Mouse (Mus musculus) forebrain, embryonic 13.5 days (tissue): ENCODE results near the gene Eml3. TPM values are rescaled to one million over a fixed set of nuclear protein-coding genes. Genes with fewer than 3 reads are reported as not detected.

Experiments
- ATAC-seq: fragments of 200-750 bp; cut with Nextera tagmentation; 2 replicates; pipeline ENCODE4 v1.8.0; 2017
- H3K27ac ChIP-seq: fragments of 300-500 bp; sonication (generic); 2 replicates; pipeline ENCODE4 v1.5.1; 2015; ENCODE audit warnings: inconsistent platforms, mild to moderate bottlenecking, moderate library complexity
- H3K27me3 ChIP-seq: fragments of 300-500 bp; sonication (generic); 2 replicates; pipeline ENCODE4 v1.6.1; 2015; ENCODE audit warnings: mild to moderate bottlenecking, inconsistent platforms
- H3K36me3 ChIP-seq: fragments of 300-500 bp; sonication (generic); 2 replicates; pipeline ENCODE4 v1.6.1; 2015; ENCODE audit warnings: mild to moderate bottlenecking, inconsistent platforms; ENCODE audit not compliant: poor library complexity, severe bottlenecking
- H3K4me1 ChIP-seq: fragments of 300-500 bp; sonication (generic); 2 replicates; pipeline ENCODE4 v1.6.1; 2015; ENCODE audit warnings: inconsistent platforms
- H3K4me2 ChIP-seq: fragments of 300-500 bp; sonication (generic); 2 replicates; pipeline ENCODE4 v1.6.1; 2015; ENCODE audit warnings: inconsistent platforms, mild to moderate bottlenecking, moderate library complexity
- H3K4me3 ChIP-seq: fragments of 300-500 bp; sonication (generic); 2 replicates; pipeline ENCODE4 v1.5.1; 2015; ENCODE audit warnings: mild to moderate bottlenecking, inconsistent platforms
- H3K9ac ChIP-seq: fragments of 300-500 bp; sonication (generic); 2 replicates; pipeline ENCODE4 v1.6.1; 2015; ENCODE audit warnings: mild to moderate bottlenecking, inconsistent platforms
- H3K9me3 ChIP-seq: fragments of 300-500 bp; sonication (generic); replicated peaks from 2 replicates; pipeline ENCODE4 v1.6.1; 2016; ENCODE audit warnings: inconsistent platforms
- WGBS: fragments of 180-500 bp; shearing (Covaris S2); methylation state at CpG from one replicate; pipeline ENCODE4 v1.1.7; 2015; 5-methylcytosine and 5-hydroxymethylcytosine counted together
- polyA plus RNA-seq: library from polyadenylated mRNA; unstranded; fragments of >200 nt; fragmentation: Nextera tagmentation; extraction: Ambion mirVana; gene quantifications from 2 replicates; pipeline ENCODE4 v1.2.1, GENCODE M21; 2015

Eml3 gene
- 8.9 and 9.6 TPM in 2 replicates for polyA plus RNA-seq

DNA sequence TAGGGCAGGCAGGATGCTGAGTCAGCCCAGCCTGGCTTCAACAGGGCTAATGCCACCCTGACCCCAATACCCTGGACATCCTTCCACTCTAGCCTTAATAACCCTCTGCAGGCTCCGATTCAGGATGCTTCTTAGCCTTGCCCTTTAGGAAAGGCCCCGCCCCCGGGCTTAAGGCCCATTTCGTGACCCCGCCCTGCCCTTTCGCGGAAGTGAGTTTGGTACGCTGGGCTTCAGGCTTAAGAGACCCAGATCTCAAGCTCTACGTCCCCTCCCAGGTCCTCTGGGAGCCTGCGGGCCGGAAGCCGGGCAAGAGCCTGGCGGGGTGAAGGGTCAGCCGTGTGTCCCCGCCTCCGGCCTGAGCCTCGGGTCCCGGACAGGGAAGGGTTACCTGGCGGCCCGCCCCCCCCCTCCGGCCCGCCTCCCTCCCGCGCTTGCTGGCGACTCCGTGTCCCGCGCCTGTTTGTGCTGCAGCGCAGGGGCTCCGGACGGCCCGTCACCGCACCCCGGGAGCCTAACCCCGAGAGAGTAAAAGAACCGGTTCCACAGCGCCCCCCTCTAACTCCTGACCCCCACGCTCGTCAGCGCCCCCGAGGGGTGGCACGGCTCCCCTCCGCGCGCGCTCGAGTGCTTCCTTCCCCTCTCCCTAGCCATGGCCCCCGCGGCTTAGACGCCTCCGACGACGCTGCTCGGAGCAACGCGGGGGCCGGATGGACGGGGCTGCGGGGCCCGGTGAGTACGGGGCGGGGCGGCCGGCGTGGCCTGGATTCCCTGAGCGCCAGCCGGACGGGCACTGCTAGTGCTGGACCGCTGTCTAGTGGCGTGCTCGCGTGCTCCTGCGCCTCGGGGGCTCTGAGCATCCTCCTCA, at the start of gene Eml3, which contains the start of gene Rom1:
Eml3 (plus strand) TSS at position 329 of the 865 bp plus-strand sequence.
Rom1 (minus strand) TSS at position 133 of the 865 bp plus-strand sequence.
- no peak within 1 kb of the TSS; the same call in 1 of the 2 replicates for H3K27ac ChIP-seq
- under 1% methylated on average over 68 of the region's 74 CpGs for WGBS

DNA sequence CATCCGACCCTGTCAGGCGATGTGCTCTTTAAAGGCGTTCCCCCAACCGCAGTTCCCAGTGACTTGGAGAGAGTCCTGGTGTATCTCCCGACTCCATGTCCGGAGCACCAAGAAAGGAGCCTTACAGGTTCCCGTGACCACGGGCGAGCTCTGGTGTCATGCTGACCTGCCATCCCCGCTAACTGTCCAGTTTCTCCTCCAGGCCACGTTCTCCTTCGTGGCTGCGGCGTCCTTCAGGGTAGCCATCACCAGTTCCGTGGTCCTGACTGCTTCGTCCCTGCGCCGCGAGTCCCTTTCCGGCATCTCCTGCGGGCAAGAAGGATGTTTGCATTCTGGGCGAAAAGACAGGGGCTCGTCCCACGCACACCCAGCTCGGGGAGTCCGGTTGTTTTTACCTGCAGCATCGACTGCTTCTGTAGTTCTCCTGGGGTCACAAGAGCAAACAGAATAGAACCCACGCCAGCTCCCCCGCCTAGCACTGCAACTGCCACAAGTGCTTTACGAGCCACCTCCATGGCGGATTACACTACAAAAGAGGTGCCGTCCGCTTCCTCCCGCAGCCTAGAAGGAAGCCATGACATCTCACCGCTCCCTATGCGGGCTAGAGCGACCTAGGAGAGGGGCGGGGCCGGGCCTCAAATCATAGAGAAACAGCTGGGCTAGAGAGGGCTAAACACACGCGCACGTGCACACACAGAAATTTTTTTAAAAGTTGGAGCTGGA, 48.9 kb upstream of the Eml3 start, which contains the start of gene Uqcc3:
Uqcc3 (minus strand) TSS at position 613 of the 723 bp plus-strand sequence.
- Histone ChIP-seq H3K4me2 (peak within 1 kb of the TSS; percentile 67), H3K27ac (peak within 1 kb of the TSS; percentile 79), H3K4me1 (peaks cover 10% of the 10 kb centered on the region), H3K27me3 (no peaks in the 10 kb centered on the region), H3K9me3 (no peaks in the 10 kb centered on the region), H3K9ac (peak within 1 kb of the TSS; percentile 87), H3K36me3 (peaks cover 19% of the 10 kb centered on the region), H3K4me3 (peak within 1 kb of the TSS; percentile 66)
- under 1% methylated on average over 42 of the region's 42 CpGs for WGBS
- ATAC-seq, result peak; percentile 98

More for the DNA sequence above, at the start of gene Eml3, which contains the start of gene Rom1:
- Histone ChIP-seq H3K9ac (peak within 1 kb of the TSS; percentile 77), H3K27me3 (peaks cover 11% of the 10 kb centered on the region), H3K9me3 (no peaks in the 10 kb centered on the region), H3K4me1 (peaks cover 20% of the 10 kb centered on the region), H3K36me3 (peaks cover 44% of the 10 kb centered on the region), H3K4me2 (peak within 1 kb of the TSS; percentile 76), H3K4me3 (peak within 1 kb of the TSS; percentile 56)
- peak; percentile 58 for ATAC-seq

DNA sequence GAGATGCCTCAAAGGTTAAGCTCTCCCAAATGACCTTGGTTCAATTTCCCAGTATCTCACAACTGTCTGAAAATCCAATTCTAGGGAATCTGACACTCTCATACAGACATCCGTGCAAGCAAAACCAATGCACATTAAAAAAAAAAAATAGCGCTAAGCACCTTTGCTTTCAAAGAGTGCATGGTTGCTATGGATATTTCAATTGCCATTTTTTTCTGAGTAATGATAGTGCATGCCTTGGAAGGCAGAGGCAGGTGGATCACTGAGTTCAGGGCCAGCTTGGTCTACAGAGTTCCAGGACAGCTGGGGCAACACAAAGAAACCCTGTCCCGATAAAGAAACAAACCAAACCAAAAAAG, 48.3 kb upstream of the Eml3 start:
- Histone ChIP-seq H3K36me3 (peaks cover 13% of the 10 kb centered on the region), H3K27ac (no peak overlapping the region), H3K4me2 (peak overlapping the region; percentile 67), H3K9ac (peak overlapping the region; percentile 87), H3K27me3 (no peaks in the 10 kb centered on the region), H3K9me3 (no peaks in the 10 kb centered on the region), H3K4me3 (peak overlapping the region; percentile 66), H3K4me1 (peaks cover 10% of the 10 kb centered on the region)
- ATAC-seq, result peak; percentile 33
- WGBS, result 11% methylated on average over 3 of the region's 3 CpGs

DNA sequence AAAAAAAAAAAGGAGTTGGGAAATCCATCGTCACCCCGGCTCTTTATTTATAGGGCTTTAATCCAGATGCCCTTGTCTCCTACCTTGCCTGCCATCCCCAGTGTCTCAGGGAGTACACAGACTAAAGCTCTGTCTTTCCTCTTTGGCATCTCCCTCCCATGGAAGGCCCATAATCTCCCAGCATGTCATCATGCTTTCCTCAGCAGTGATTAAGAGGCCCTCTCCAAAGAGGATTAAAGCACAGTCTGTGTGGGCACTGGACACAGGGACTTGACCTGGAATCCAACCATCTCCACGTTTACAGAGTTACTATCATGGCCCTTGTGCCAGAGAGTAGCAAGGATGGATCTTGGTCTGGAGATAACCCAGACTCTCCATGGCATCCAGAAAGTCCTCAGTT, 45.7 kb upstream of the Eml3 start, which contains the start of the genes Lbhd1 and Gm49403:
Lbhd1 (plus strand) TSS at position 117 of the 400 bp plus-strand sequence.
Gm49403 (plus strand) TSS at position 315 of the 400 bp plus-strand sequence.
- no peak within 1 kb of the TSS for H3K4me2 ChIP-seq
- ATAC-seq, result no peak
- no peak within 1 kb of the TSS for H3K27ac ChIP-seq
- WGBS, result 73% methylated on average over 3 of the region's 3 CpGs
- H3K4me1 ChIP-seq, result peaks cover 22% of the 10 kb centered on the region
- H3K4me3 ChIP-seq, result no peak within 1 kb of the TSS
- no peaks in the 10 kb centered on the region for H3K36me3 ChIP-seq
- H3K9me3 ChIP-seq, result no peaks in the 10 kb centered on the region
- no peaks in the 10 kb centered on the region for H3K27me3 ChIP-seq
- H3K9ac ChIP-seq, result no peak within 1 kb of the TSS

DNA sequence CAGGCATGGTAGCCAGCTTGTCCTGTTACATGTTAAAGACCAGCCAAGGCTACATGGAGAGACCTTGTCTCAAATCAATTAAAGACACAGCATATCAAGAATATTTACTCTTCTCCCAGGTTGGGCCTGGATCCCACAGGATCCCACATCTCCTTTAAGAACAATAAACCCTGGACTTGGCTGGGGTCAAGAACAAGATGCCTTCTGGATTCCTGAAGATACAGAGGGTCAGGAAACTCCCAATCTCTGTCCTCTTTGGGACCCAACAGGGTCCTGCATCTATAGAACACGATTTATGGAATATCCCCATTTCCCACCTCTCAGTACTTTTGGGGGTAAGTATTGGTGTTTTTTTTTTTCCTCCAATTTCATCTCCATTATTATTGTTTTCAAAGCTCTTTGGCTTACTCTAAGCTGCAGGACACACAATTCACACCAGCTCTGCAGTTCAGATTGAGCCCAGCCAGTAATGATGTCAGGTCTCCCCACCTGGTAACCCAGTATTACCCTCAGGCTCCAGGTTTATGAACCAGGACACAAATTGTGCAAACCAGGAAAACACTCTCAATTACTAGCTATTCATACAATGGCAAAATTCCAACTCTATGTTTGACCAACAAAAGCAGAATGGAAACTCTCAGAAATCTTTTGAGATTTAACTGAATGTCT, 42.3 kb upstream of the Eml3 start:
- peak overlapping the region; percentile 65; the same call in 1 of the 2 replicates for H3K4me3 ChIP-seq
- no peak for ATAC-seq
- no peak overlapping the region; the same call in 1 of the 2 replicates for H3K9ac ChIP-seq
- 68% methylated on average over 1 of the region's 1 CpGs for WGBS
- H3K36me3 ChIP-seq, result peaks cover 14% of the 10 kb centered on the region
- peak overlapping the region; percentile 80; the same call in 1 of the 2 replicates for H3K4me2 ChIP-seq
- H3K4me1 ChIP-seq, result peaks cover 21% of the 10 kb centered on the region
- no peaks in the 10 kb centered on the region for H3K9me3 ChIP-seq
- no peak overlapping the region; the same call in 1 of the 2 replicates for H3K27ac ChIP-seq
- H3K27me3 ChIP-seq, result no peaks in the 10 kb centered on the region

DNA sequence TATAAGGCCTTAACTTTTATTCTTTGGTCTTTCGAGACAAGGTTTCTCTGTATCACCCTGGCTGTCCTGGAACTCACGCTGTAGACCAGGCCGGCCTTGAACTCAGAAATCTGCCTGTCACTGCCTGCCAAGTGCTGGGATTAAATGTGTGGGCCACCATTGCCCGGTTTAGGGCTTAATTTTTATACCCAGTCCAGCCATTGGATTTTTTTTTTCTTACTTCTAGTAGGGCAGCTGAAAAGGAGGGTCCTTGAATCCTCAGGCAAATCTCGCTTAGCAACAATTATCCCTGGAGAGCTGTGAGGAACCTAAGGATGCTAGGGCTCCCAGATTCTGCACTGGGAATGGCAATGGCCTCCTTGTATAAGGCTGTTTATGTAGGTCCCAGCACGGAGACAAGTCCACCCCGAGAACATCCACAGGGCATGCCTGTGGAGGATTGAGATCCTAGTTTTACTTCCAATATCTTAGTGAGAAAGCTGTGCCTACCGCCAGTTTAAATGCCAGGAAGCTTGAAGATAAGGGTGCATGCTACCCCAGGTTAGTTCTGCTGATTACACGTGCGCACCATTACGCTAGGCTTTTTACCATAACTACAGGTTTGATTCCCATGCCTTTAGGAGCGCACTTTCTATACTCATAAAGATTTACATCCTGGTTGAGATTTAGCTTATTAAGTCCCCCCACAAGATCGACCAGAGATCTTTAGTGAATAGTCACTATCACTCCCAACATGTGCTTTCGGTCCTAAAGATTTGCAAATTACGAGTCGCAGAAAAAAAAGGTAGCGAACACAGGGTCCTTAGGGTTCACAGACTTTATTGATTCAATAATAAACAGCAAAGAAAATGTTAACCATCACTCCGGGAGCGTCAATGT, 41.5 kb upstream of the Eml3 start:
- peak overlapping the region; percentile 65 for H3K4me3 ChIP-seq
- H3K27ac ChIP-seq, result peak overlapping the region; percentile 58; the same call in 1 of the 2 replicates
- no peak for ATAC-seq
- H3K27me3 ChIP-seq, result no peaks in the 10 kb centered on the region
- H3K36me3 ChIP-seq, result peaks cover 14% of the 10 kb centered on the region
- H3K9ac ChIP-seq, result peak overlapping the region; percentile 83
- H3K4me2 ChIP-seq, result peak overlapping the region; percentile 80
- no peaks in the 10 kb centered on the region for H3K9me3 ChIP-seq
- WGBS, result 13% methylated on average over 19 of the region's 19 CpGs
- H3K4me1 ChIP-seq, result peaks cover 21% of the 10 kb centered on the region

DNA sequence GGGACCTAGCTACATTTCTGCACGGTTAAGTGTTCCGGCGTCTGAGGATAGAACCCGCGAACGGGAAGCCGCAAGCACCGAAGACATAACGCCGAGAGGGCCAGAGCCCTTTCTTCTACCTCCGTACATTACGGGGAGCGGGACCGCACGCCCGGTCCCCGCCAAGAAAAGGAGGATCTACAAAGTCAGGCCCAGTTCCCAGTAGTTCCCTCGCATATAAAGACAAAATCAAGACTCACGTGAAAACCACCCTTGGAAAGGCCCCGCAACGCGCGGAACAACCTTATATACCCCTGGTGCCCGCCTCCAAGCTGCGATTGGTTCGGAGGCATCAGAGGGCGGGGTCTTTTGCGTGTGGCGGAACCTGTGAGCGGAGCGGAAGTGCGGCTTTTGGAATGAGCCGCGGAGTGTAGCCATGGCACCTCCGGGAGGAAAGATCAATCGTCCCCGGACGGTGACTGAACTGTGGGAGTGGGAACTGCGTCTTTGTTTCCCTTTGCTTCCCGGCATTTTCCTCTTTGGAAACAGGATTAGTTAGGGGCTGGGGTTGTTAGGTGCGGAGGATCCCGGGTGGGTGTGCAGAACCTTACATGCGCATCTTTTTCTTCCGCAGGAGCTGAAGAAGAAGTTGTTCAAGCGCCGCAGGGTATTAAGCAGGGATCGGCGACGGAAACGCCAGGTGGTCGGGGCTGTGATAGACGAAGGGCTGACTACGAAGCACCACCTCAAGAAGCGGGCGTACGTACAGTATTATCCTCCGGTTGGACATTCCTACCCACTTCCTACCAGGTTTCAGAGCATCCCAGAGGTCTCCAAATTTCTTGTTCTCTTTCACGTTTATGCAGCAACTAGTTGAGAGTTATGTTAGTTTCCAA, 40.6 kb upstream of the Eml3 start, which contains the start of the genes 1810009A15Rik and Gm49416:
1810009A15Rik (plus strand) TSS at position 343 of the 875 bp plus-strand sequence.
Gm49416 (plus strand) TSS at position 416 of the 875 bp plus-strand sequence.
- Histone ChIP-seq H3K9ac (peak within 1 kb of the TSS; percentile 83), H3K4me1 (peaks cover 27% of the 10 kb centered on the region), H3K27ac (peak within 1 kb of the TSS; percentile 87), H3K4me2 (peak within 1 kb of the TSS; percentile 80), H3K4me3 (peak within 1 kb of the TSS; percentile 65), H3K27me3 (no peaks in the 10 kb centered on the region), H3K9me3 (no peaks in the 10 kb centered on the region), H3K36me3 (peaks cover 14% of the 10 kb centered on the region)
- ATAC-seq, result peak; percentile 97
- under 1% methylated on average over 58 of the region's 58 CpGs for WGBS

DNA sequence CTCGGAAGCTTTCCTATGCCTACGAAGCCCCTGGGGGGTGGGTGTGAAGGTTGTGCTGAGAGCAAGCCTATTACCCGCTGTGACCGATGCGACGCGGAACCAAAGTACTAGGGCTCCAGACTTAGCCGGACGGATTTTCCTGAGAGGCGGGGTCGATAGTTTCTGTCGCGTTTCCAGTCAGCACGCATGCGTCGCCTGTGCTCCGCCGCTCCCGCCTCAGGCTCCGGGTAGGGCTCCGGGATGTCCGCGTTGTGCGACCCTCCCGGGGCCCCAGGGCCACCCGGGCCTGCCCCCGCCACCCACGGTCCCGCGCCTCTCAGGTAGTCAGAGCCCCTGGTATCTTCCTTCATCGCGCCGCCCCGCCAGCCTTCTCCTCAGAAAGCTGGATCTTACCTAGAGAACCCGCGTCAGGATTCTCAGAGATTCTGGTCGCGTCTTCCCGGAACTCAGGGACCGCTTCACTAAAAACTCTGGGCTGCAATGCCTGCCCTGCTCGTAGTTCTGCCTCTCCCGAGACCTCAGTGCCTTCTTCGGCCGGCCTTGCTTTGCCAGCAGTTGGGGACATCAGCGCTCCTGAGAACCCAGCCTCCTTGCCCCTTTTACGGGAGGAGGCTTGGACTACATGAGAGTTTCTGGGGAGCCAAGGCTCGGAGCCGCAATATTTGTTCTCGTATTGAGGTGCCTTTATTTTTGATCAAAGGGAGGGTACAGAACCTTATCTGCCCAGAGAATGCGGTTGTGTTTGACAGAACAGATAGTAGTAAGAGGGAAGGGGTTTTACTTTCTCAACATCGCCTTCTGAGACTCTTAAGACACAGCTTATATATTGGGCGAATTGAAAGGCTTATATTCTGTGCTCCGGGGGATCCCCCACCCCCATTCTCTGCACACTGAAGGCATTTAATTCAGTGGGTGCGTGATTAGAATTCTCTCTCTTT, 36.3 kb upstream of the Eml3 start, which contains the start of gene Ints5:
Ints5 (plus strand) TSS at position 177 of the 938 bp plus-strand sequence.
- Histone ChIP-seq H3K4me1 (peaks cover 31% of the 10 kb centered on the region), H3K9ac (peak within 1 kb of the TSS; percentile 96), H3K27ac (peak within 1 kb of the TSS; percentile 78), H3K36me3 (peaks cover 40% of the 10 kb centered on the region), H3K4me2 (peak within 1 kb of the TSS; percentile 87), H3K27me3 (no peaks in the 10 kb centered on the region), H3K4me3 (peak within 1 kb of the TSS; percentile 93), H3K9me3 (no peaks in the 10 kb centered on the region)
- 4% methylated on average over 49 of the region's 54 CpGs for WGBS
- ATAC-seq, result peak; percentile 72

DNA sequence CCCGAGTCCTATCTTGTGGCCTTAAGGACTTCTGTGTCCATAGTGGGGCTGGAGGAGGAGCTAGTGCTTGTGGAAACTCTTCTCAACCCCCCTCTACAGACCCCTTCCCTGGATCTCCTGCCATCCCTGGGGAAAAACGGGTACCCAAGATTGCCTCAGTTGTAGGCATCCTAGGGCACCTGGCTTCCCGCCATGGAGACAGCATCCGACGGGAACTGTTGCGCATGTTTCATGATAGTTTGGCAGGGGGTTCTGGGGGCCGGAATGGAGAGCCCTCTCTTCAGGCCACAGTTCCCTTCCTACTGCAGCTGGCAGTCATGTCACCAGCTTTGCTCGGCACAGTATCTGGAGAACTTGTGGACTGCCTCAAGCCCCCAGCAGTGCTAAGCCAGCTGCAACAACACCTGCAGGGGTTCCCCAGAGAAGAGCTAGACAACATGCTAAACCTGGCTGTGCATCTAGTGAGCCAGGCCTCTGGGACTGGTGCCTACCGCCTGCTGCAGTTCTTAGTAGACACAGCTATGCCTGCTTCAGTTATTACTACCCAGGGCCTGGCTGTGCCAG, 33.9 kb upstream of the Eml3 start:
- Histone ChIP-seq H3K4me3 (0 out of 2 replicates have a peak overlapping the region, but pooled peaks have one; percentile 2), H3K27ac (no peak overlapping the region), H3K4me1 (peaks cover 32% of the 10 kb centered on the region), H3K27me3 (no peaks in the 10 kb centered on the region), H3K4me2 (no peak overlapping the region), H3K36me3 (peaks cover 36% of the 10 kb centered on the region), H3K9me3 (no peaks in the 10 kb centered on the region), H3K9ac (no peak overlapping the region)
- ATAC-seq, result no peak
- 92% methylated on average over 9 of the region's 9 CpGs for WGBS
